Mouse (Mus musculus) erythroblast, embryonic 14.5 days (primary cell): ENCODE measurements around the gene Gm19426.

Source experiments
- GATA1 ChIP-seq: IDR thresholded peaks from 2 replicates; pipeline ENCODE4 v1.6.1; 2012; ENCODE audit warnings: low read length, inconsistent platforms, mixed read lengths
- TAL1 ChIP-seq: IDR thresholded peaks from 3 replicates; pipeline ENCODE4 v1.6.1; 2012; ENCODE audit warnings: low read length, inconsistent platforms, mixed read lengths

DNA sequence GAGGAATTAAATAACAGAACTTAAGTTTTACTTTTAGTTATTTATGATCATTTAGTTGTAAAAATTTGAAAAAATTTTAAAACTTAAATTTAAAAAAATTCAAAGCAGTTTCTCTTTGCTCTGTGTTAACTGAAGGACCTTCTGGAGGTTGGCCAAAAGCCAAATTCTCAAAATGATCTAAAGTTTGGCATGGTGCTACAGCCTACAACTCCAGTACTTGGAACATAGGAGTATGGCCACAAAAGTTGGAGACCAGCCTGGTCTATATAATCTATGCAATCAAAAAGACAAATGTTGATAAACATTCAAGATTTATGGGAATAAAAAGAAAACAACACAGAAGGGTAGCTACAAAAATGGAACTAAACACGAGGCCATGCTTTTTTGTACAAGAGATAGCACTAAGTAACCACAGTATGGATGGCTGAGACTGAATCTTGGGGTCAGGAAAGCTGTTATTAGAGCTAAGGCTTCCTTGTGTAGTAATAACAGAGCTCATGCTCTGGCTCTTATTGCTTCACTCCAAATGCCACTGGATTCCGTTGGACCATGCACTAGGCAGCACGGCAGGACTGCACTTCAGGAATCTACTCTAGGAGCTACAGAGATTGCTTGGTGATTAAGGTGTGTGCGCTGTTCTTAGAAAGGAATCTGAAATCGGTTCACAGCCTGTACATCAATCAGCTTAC lies 48.3 kb downstream of the Gm19426 start:
- no peak for TF ChIP-seq TAL1
- no peak for TF ChIP-seq GATA1
